Mouse (Mus musculus): ENCODE measurements at regions not wholly inside any gene's neighbourhood (a gene's known extent, or its start where the extent isn't known, plus 50 kb on each side); places are given as distances from the start of the nearest gene placed in this dataset.
A peak's percentile ranks its signal among the peaks of the same experiment; 100 is the strongest.
"Not testable (repeated sequence)": the region's sequence is repeated elsewhere in the genome, so short reads cannot be mapped to it uniquely, and the experiment has no call there.

- no peak for DNase-seq (ENCODE audit: low spot score in 2 of 2)
Observed at GRCm38 (mm10) chr6:6496789-6497188, 81.7 kb downstream of the Sem1 start.

GRCm38 (mm10) chr6:6496336-6496735, 82.1 kb downstream of the Sem1 start:
- no peak for DNase-seq (ENCODE audit: low spot score in 2 of 2)

GRCm38 (mm10) chr6:6488191-6488590, 90.3 kb downstream of the Sem1 start:
- DNase-seq (ENCODE audit: low spot score in 2 of 2): peak; percentile 8 to 51

- not testable (repeated sequence) for DNase-seq (ENCODE audit: low spot score in 2 of 2)
Observed at GRCm38 (mm10) chr6:6481596-6481995, 96.9 kb downstream of the Sem1 start.

GRCm38 (mm10) chr6:6470397-6470796, 108.1 kb downstream of the Sem1 start:
- no peak for DNase-seq (ENCODE audit: low spot score in 2 of 2)

- no peak for DNase-seq (ENCODE audit: low spot score in 2 of 2)
Observed at GRCm38 (mm10) chr6:6467526-6467925, 110.9 kb downstream of the Sem1 start.

GRCm38 (mm10) chr6:6466231-6466630, 112.2 kb downstream of the Sem1 start:
- no peak for DNase-seq (ENCODE audit: low spot score in 2 of 2)

- no peak for DNase-seq (ENCODE audit: low spot score in 2 of 2)
Observed at GRCm38 (mm10) chr6:6463807-6464470, 114.5 kb downstream of the Sem1 start.

GRCm38 (mm10) chr6:6459918-6460239, 118.6 kb downstream of the Sem1 start:
- no peak for DNase-seq (ENCODE audit: low spot score in 2 of 2)

GRCm38 (mm10) chr6:6459006-6459917, 119.2 kb downstream of the Sem1 start:
- no peak for DNase-seq (ENCODE audit: low spot score in 2 of 2)

- no peak for DNase-seq (ENCODE audit: low spot score in 2 of 2)
Observed at GRCm38 (mm10) chr6:6457726-6458125, 120.7 kb downstream of the Sem1 start.

GRCm38 (mm10) chr6:6457001-6457400, 121.5 kb downstream of the Sem1 start:
- no peak for DNase-seq (ENCODE audit: low spot score in 2 of 2)

- no peak for DNase-seq (ENCODE audit: low spot score in 2 of 2)
Observed at GRCm38 (mm10) chr6:6455566-6455965, 122.9 kb downstream of the Sem1 start.

- no peak for DNase-seq (ENCODE audit: low spot score in 2 of 2)
Observed at GRCm38 (mm10) chr6:6454396-6454795, 124.1 kb downstream of the Sem1 start.

- no peak for DNase-seq (ENCODE audit: low spot score in 2 of 2)
Observed at GRCm38 (mm10) chr6:6434855-6435254, 143.6 kb downstream of the Sem1 start.

GRCm38 (mm10) chr6:6434261-6434802, 144.1 kb downstream of the Sem1 start:
- no peak for DNase-seq (ENCODE audit: low spot score in 2 of 2)

- no peak for DNase-seq (ENCODE audit: low spot score in 2 of 2)
Observed at GRCm38 (mm10) chr6:6433179-6433578, 145.3 kb downstream of the Sem1 start.

- DNase-seq (ENCODE audit: low spot score in 2 of 2): no peak
Observed at GRCm38 (mm10) chr6:6414654-6415610, 163.5 kb downstream of the Sem1 start.

- no peak for DNase-seq (ENCODE audit: low spot score in 2 of 2)
Observed at GRCm38 (mm10) chr6:6397997-6398396, 180.5 kb downstream of the Sem1 start.

GRCm38 (mm10) chr6:6389454-6390445, 172.8 kb upstream of the Slc25a13 start:
- DNase-seq (ENCODE audit: low spot score in 2 of 2): no peak

All from left cerebral cortex, adult 18-20 months (tissue).